Mouse (Mus musculus): ENCODE data around the gene Srp68. TPM values are rescaled to one million over a fixed set of nuclear protein-coding genes. Genes with fewer than 3 reads are reported as not detected.

Gene Srp68
- total RNA-seq (2017) = 18.0 to 34.3 TPM (median 25.7 TPM) in 3 replicates

GRCm38 (mm10) chr11:116274045-116274666 lies at the start of gene Srp68:
Gene Srp68, minus strand, starts transcription at chr11:116274217.
- peak; percentile 100 for ATAC-seq (replicated peaks; ENCODE audit: insufficient number of reproducible peaks, low FRiP score, low TSS enrichment, poor library complexity, severe bottlenecking)

- peak; percentile 89 for ATAC-seq (replicated peaks; ENCODE audit: insufficient number of reproducible peaks, low FRiP score, low TSS enrichment, poor library complexity, severe bottlenecking)
Measured at GRCm38 (mm10) chr11:116318719-116319659, 45.0 kb upstream of the Srp68 start.

GRCm38 (mm10) chr11:116312359-116312758 lies 38.3 kb upstream of the Srp68 start:
- no peak for ATAC-seq (replicated peaks; ENCODE audit: insufficient number of reproducible peaks, low FRiP score, low TSS enrichment, poor library complexity, severe bottlenecking)

- no peak for ATAC-seq (replicated peaks; ENCODE audit: insufficient number of reproducible peaks, low FRiP score, low TSS enrichment, poor library complexity, severe bottlenecking)
Measured at GRCm38 (mm10) chr11:116311169-116311568, 37.2 kb upstream of the Srp68 start.

GRCm38 (mm10) chr11:116309601-116310000 lies 35.6 kb upstream of the Srp68 start:
- no peak for ATAC-seq (replicated peaks; ENCODE audit: insufficient number of reproducible peaks, low FRiP score, low TSS enrichment, poor library complexity, severe bottlenecking)

- 0 out of 2 replicates have a peak, but pooled peaks have one; percentile 20 for ATAC-seq (replicated peaks; ENCODE audit: insufficient number of reproducible peaks, low FRiP score, low TSS enrichment, poor library complexity, severe bottlenecking)
Measured at GRCm38 (mm10) chr11:116307762-116308531, 33.9 kb upstream of the Srp68 start.

GRCm38 (mm10) chr11:116307019-116307725 lies 33.2 kb upstream of the Srp68 start, which contains the start of gene Exoc7:
Gene Exoc7, minus strand, starts transcription at chr11:116307233.
- ATAC-seq (replicated peaks; ENCODE audit: insufficient number of reproducible peaks, low FRiP score, low TSS enrichment, poor library complexity, severe bottlenecking) = no peak

- peak; percentile 99 for ATAC-seq (replicated peaks; ENCODE audit: insufficient number of reproducible peaks, low FRiP score, low TSS enrichment, poor library complexity, severe bottlenecking)
Measured at GRCm38 (mm10) chr11:116306126-116306982, 32.3 kb upstream of the Srp68 start.

GRCm38 (mm10) chr11:116305423-116305822 lies 31.4 kb upstream of the Srp68 start:
- ATAC-seq (replicated peaks; ENCODE audit: insufficient number of reproducible peaks, low FRiP score, low TSS enrichment, poor library complexity, severe bottlenecking) = no peak

GRCm38 (mm10) chr11:116298621-116299020 lies 24.6 kb upstream of the Srp68 start:
- ATAC-seq (replicated peaks; ENCODE audit: insufficient number of reproducible peaks, low FRiP score, low TSS enrichment, poor library complexity, severe bottlenecking) = no peak

GRCm38 (mm10) chr11:116298221-116298620 lies 24.2 kb upstream of the Srp68 start:
- no peak for ATAC-seq (replicated peaks; ENCODE audit: insufficient number of reproducible peaks, low FRiP score, low TSS enrichment, poor library complexity, severe bottlenecking)

GRCm38 (mm10) chr11:116297017-116297416 lies 23.0 kb upstream of the Srp68 start:
- ATAC-seq (replicated peaks; ENCODE audit: insufficient number of reproducible peaks, low FRiP score, low TSS enrichment, poor library complexity, severe bottlenecking) = no peak

- ATAC-seq (replicated peaks; ENCODE audit: insufficient number of reproducible peaks, low FRiP score, low TSS enrichment, poor library complexity, severe bottlenecking) = no peak
Measured at GRCm38 (mm10) chr11:116296191-116296734, 22.2 kb upstream of the Srp68 start.

- no peak for ATAC-seq (replicated peaks; ENCODE audit: insufficient number of reproducible peaks, low FRiP score, low TSS enrichment, poor library complexity, severe bottlenecking)
Measured at GRCm38 (mm10) chr11:116294319-116294718, 20.3 kb upstream of the Srp68 start.

- ATAC-seq (replicated peaks; ENCODE audit: insufficient number of reproducible peaks, low FRiP score, low TSS enrichment, poor library complexity, severe bottlenecking) = no peak
Measured at GRCm38 (mm10) chr11:116293538-116294137, 19.6 kb upstream of the Srp68 start.

- no peak for ATAC-seq (replicated peaks; ENCODE audit: insufficient number of reproducible peaks, low FRiP score, low TSS enrichment, poor library complexity, severe bottlenecking)
Measured at GRCm38 (mm10) chr11:116292401-116292800, 18.4 kb upstream of the Srp68 start.

GRCm38 (mm10) chr11:116290556-116290955 lies 16.5 kb upstream of the Srp68 start:
- ATAC-seq (replicated peaks; ENCODE audit: insufficient number of reproducible peaks, low FRiP score, low TSS enrichment, poor library complexity, severe bottlenecking) = no peak
